Mouse (Mus musculus): ENCODE data around the gene Nacc1. TPM values are rescaled to one million over a fixed set of nuclear protein-coding genes. Genes with fewer than 3 reads are reported as not detected.

Gene Nacc1
- polyA plus RNA-seq, 1 experiment from 2014 or later, result 25.2 TPM

- Histone ChIP-seq H3K27ac (ENCODE audit: low read depth, low read length) (peak overlapping the region; percentile 94), H3K4me1 (replicated peaks; ENCODE audit: control insufficient read depth, insufficient read depth, low read length) (peaks cover 43% of the 10 kb centered on the region), H3K36me3 (ENCODE audit: control insufficient read depth, insufficient read depth, low read length) (peaks cover 40% of the 10 kb centered on the region), H3K4me3 (ENCODE audit: low read depth, low read length) (peak overlapping the region; percentile 11; the same call in 1 of the 2 replicates), H3K4me2 (peak overlapping the region; percentile 40), H3K9me3 (ENCODE audit: control insufficient read depth, low read length) (no peaks in the 10 kb centered on the region), H3K27me3 (replicated peaks; ENCODE audit: control insufficient read depth, insufficient read depth, low read length) (peaks cover 12% of the 10 kb centered on the region), H3K9ac (ENCODE audit: low read depth, low read length) (peak overlapping the region; percentile 34; the same call in 1 of the 2 replicates)
- WGBS, result 36% methylated on average over 7 of the region's 7 CpGs
- ATAC-seq (replicated peaks; ENCODE audit: low FRiP score) (no peak), DNase-seq (ENCODE audit: low spot score) (peak; percentile 63)
Observed at GRCm38 (mm10) chr8:84699861-84700322, 12.2 kb upstream of the Nacc1 start.

GRCm38 (mm10) chr8:84698929-84699401 is 11.3 kb upstream of the Nacc1 start:
- Histone ChIP-seq H3K4me2 (peak overlapping the region; percentile 40; the same call in 1 of the 2 replicates), H3K9ac (ENCODE audit: low read depth, low read length) (no peak overlapping the region), H3K36me3 (ENCODE audit: control insufficient read depth, insufficient read depth, low read length) (peaks cover 44% of the 10 kb centered on the region), H3K9me3 (ENCODE audit: control insufficient read depth, low read length) (no peaks in the 10 kb centered on the region), H3K4me3 (ENCODE audit: low read depth, low read length) (no peak overlapping the region), H3K27me3 (replicated peaks; ENCODE audit: control insufficient read depth, insufficient read depth, low read length) (peaks cover 7% of the 10 kb centered on the region), H3K27ac (ENCODE audit: low read depth, low read length) (peak overlapping the region; percentile 94), H3K4me1 (replicated peaks; ENCODE audit: control insufficient read depth, insufficient read depth, low read length) (peaks cover 36% of the 10 kb centered on the region)
- WGBS, result 91% methylated on average over 9 of the region's 9 CpGs
- DNase-seq (ENCODE audit: low spot score) (no peak), ATAC-seq (replicated peaks; ENCODE audit: low FRiP score) (no peak)

GRCm38 (mm10) chr8:84698288-84698687 is 10.6 kb upstream of the Nacc1 start:
- Histone ChIP-seq H3K27me3 (replicated peaks; ENCODE audit: control insufficient read depth, insufficient read depth, low read length) (peaks cover under 1% of the 10 kb centered on the region; the same call in 1 of the 2 replicates), H3K4me2 (peak overlapping the region; percentile 8; the same call in 1 of the 2 replicates), H3K27ac (ENCODE audit: low read depth, low read length) (no peak overlapping the region; the same call in 1 of the 2 replicates), H3K9me3 (ENCODE audit: control insufficient read depth, low read length) (no peaks in the 10 kb centered on the region), H3K4me1 (replicated peaks; ENCODE audit: control insufficient read depth, insufficient read depth, low read length) (peaks cover 30% of the 10 kb centered on the region), H3K9ac (ENCODE audit: low read depth, low read length) (no peak overlapping the region), H3K36me3 (ENCODE audit: control insufficient read depth, insufficient read depth, low read length) (peaks cover 50% of the 10 kb centered on the region), H3K4me3 (ENCODE audit: low read depth, low read length) (no peak overlapping the region)
- no peak for DNase-seq (ENCODE audit: low spot score)
- 90% methylated on average over 5 of the region's 5 CpGs for WGBS
- no peak for ATAC-seq (replicated peaks; ENCODE audit: low FRiP score)

GRCm38 (mm10) chr8:84697166-84698130 is 9.8 kb upstream of the Nacc1 start:
- Histone ChIP-seq H3K9me3 (ENCODE audit: control insufficient read depth, low read length) (no peaks in the 10 kb centered on the region), H3K9ac (ENCODE audit: low read depth, low read length) (no peak overlapping the region), H3K4me1 (replicated peaks; ENCODE audit: control insufficient read depth, insufficient read depth, low read length) (peaks cover 30% of the 10 kb centered on the region), H3K36me3 (ENCODE audit: control insufficient read depth, insufficient read depth, low read length) (peaks cover 54% of the 10 kb centered on the region), H3K4me2 (no peak overlapping the region), H3K27ac (ENCODE audit: low read depth, low read length) (no peak overlapping the region), H3K4me3 (ENCODE audit: low read depth, low read length) (no peak overlapping the region), H3K27me3 (replicated peaks; ENCODE audit: control insufficient read depth, insufficient read depth, low read length) (no peaks in the 10 kb centered on the region)
- WGBS, result 86% methylated on average over 14 of the region's 14 CpGs
- no peak for ATAC-seq (replicated peaks; ENCODE audit: low FRiP score)
- no peak for DNase-seq (ENCODE audit: low spot score)

- 89% methylated on average over 6 of the region's 6 CpGs for WGBS
- no peak overlapping the region for H3K4me2 ChIP-seq
- H3K4me1 ChIP-seq (replicated peaks; ENCODE audit: control insufficient read depth, insufficient read depth, low read length), result peaks cover 21% of the 10 kb centered on the region
- no peaks in the 10 kb centered on the region for H3K9me3 ChIP-seq (ENCODE audit: control insufficient read depth, low read length)
- no peak overlapping the region for H3K9ac ChIP-seq (ENCODE audit: low read depth, low read length)
- no peak overlapping the region for H3K27ac ChIP-seq (ENCODE audit: low read depth, low read length)
- H3K36me3 ChIP-seq (ENCODE audit: control insufficient read depth, insufficient read depth, low read length), result peaks cover 63% of the 10 kb centered on the region
- no peak overlapping the region for H3K4me3 ChIP-seq (ENCODE audit: low read depth, low read length)
- DNase-seq (ENCODE audit: low spot score) (no peak), ATAC-seq (replicated peaks; ENCODE audit: low FRiP score) (no peak)
- H3K27me3 ChIP-seq (replicated peaks; ENCODE audit: control insufficient read depth, insufficient read depth, low read length), result no peaks in the 10 kb centered on the region
Observed at GRCm38 (mm10) chr8:84695140-84695539, 7.5 kb upstream of the Nacc1 start.

- Histone ChIP-seq H3K36me3 (ENCODE audit: control insufficient read depth, insufficient read depth, low read length) (peaks cover 52% of the 10 kb centered on the region), H3K4me3 (ENCODE audit: low read depth, low read length) (no peak overlapping the region), H3K4me1 (replicated peaks; ENCODE audit: control insufficient read depth, insufficient read depth, low read length) (peaks cover 16% of the 10 kb centered on the region), H3K4me2 (no peak overlapping the region), H3K9me3 (ENCODE audit: control insufficient read depth, low read length) (no peaks in the 10 kb centered on the region), H3K27me3 (replicated peaks; ENCODE audit: control insufficient read depth, insufficient read depth, low read length) (no peaks in the 10 kb centered on the region), H3K27ac (ENCODE audit: low read depth, low read length) (no peak overlapping the region), H3K9ac (ENCODE audit: low read depth, low read length) (no peak overlapping the region)
- DNase-seq (ENCODE audit: low spot score), result no peak
- ATAC-seq (replicated peaks; ENCODE audit: low FRiP score), result no peak
- 76% methylated on average over 4 of the region's 4 CpGs for WGBS
Observed at GRCm38 (mm10) chr8:84693332-84693731, 5.7 kb upstream of the Nacc1 start.

GRCm38 (mm10) chr8:84689091-84689915 is 1.6 kb upstream of the Nacc1 start:
- peaks cover 35% of the 10 kb centered on the region for H3K4me1 ChIP-seq (replicated peaks; ENCODE audit: control insufficient read depth, insufficient read depth, low read length)
- peak; percentile 77 for ATAC-seq (replicated peaks; ENCODE audit: low FRiP score)

GRCm38 (mm10) chr8:84687003-84687704 is 508 bp downstream of the Nacc1 start:
- H3K4me1 ChIP-seq (replicated peaks; ENCODE audit: control insufficient read depth, insufficient read depth, low read length), result peaks cover 40% of the 10 kb centered on the region

More at GRCm38 (mm10) chr8:84689091-84689915, 1.6 kb upstream of the Nacc1 start:
- Histone ChIP-seq H3K27ac (ENCODE audit: low read depth, low read length) (peak overlapping the region; percentile 98), H3K4me2 (peak overlapping the region; percentile 93), H3K27me3 (replicated peaks; ENCODE audit: control insufficient read depth, insufficient read depth, low read length) (no peaks in the 10 kb centered on the region), H3K9ac (ENCODE audit: low read depth, low read length) (peak overlapping the region; percentile 81), H3K4me3 (ENCODE audit: low read depth, low read length) (peak overlapping the region; percentile 99), H3K9me3 (ENCODE audit: control insufficient read depth, low read length) (no peaks in the 10 kb centered on the region), H3K36me3 (ENCODE audit: control insufficient read depth, insufficient read depth, low read length) (peaks cover 24% of the 10 kb centered on the region)
- under 1% methylated on average over 47 of the region's 47 CpGs for WGBS
- DNase-seq (ENCODE audit: low spot score), result peak; percentile 74

More at GRCm38 (mm10) chr8:84687003-84687704, 508 bp downstream of the Nacc1 start:
- Histone ChIP-seq H3K27ac (ENCODE audit: low read depth, low read length) (peak overlapping the region; percentile 98), H3K4me3 (ENCODE audit: low read depth, low read length) (peak overlapping the region; percentile 99), H3K27me3 (replicated peaks; ENCODE audit: control insufficient read depth, insufficient read depth, low read length) (no peaks in the 10 kb centered on the region), H3K9me3 (ENCODE audit: control insufficient read depth, low read length) (no peaks in the 10 kb centered on the region), H3K9ac (ENCODE audit: low read depth, low read length) (peak overlapping the region; percentile 99), H3K36me3 (ENCODE audit: control insufficient read depth, insufficient read depth, low read length) (peaks cover 15% of the 10 kb centered on the region), H3K4me2 (peak overlapping the region; percentile 93)
- under 1% methylated on average over 55 of the region's 62 CpGs for WGBS
- peak; percentile 39 for ATAC-seq (replicated peaks; ENCODE audit: low FRiP score)
- DNase-seq (ENCODE audit: low spot score), result peak; percentile 72
